Mouse (Mus musculus) retina, postnatal 7 days (tissue): ENCODE data around the gene Agpat2.

Experiments used
- DNase-seq: peaks from one replicate; pipeline ENCODE4 v3.0.0-alpha.2; 2012; ENCODE audit warnings: low read depth, low spot score

Gene Agpat2

DNA sequence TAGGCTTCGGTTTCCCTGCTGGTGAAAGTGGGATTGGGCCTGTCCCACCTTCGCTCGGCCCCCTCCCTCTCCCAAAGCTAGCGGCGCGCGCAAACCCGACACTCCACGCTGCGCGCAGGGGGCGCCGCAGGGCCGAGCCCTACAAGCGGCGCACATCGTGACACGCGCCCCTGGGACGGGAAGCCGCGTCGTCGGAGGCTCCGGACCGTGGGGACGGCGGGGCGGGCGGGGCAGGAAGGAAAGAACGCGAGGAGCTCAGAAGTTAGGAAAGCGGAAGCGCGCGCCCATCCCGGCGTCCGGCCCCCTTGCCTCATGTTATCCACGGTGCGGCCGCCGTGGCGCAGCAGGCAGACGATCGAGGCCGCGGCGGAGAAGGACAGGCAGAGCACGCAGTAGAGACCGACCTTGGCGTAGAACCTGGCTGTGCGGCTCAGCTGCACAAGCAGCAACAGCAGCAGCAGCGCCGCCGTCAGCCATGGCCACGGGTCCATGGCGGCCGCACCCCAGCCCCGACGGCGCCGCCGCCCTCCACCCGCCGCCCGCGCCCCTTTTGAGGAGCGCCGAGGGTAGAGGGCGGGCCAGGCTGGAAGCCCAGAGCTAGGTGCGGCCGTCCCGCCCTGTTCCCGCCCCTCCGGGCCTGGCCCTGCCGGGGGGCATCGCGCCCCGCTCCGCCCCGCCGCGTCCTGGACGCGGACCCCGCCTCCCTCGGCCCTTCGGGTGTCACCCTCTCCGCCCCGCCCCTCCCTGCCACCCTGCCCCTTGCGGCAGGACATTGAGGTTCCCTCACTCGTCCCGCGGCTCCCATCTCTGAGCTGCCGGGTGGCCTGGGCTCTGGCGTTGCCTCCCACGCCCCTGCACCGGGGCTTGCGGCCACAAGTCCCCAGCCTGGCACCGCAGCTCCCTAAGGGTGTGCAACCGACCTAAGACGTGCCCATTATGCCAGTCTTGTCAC lies at the start of gene Agpat2:
Agpat2 (minus strand) TSS at position 698 of the 952 bp plus-strand sequence.
- DNase-seq = no peak

DNA sequence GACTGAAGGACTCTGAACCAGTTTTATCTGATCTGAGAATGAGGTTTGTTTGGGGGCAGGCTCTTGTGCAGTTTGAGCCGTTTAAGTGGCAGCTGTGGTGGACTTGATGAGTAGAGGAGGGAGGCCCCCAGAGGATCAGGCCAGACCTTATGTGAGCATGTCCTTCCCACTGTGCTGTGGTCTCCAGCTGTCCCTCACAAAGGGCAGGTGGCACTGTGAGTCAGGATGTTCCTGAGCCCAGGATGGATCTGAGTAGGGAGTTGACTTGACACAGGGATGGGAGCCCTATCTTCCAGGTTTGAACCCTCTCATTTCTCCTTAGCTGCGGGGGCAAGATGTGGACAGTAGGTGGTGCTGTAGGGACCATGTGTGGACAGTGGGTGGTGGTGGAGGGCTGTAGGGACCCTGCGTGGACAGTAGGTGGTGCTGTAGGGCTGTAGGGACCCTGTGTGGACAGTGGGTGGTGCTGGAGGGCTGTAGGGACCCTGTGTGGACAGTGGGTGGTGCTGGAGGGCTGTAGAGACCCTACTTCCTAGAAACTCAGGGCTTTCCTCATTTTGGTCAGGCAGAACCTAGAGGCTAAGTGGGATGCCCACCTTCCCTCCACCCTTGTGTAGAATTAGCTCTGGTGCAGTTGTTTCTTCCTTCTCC lies 42.6 kb upstream of the Agpat2 start:
- DNase-seq = peak; percentile 89

DNA sequence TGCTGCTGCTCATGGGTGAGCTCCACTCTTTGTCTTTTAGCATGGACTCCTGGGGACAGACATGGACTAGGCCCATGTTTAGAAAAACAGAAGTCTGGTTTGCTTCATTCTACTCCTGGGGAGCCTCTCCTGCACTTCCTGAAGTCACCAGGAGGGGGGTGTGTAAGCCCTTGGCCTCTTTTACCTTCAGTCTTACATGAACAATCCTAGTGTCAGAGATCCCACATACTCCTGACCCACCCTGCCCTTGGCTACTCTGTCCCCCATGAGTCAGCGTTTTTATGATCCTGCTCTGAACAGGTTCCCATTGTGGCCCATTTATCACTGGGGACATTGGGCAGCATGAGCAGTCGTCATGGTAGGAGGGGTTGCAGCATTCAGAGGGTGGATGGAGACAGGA lies 39.7 kb upstream of the Agpat2 start:
- DNase-seq = no peak

DNA sequence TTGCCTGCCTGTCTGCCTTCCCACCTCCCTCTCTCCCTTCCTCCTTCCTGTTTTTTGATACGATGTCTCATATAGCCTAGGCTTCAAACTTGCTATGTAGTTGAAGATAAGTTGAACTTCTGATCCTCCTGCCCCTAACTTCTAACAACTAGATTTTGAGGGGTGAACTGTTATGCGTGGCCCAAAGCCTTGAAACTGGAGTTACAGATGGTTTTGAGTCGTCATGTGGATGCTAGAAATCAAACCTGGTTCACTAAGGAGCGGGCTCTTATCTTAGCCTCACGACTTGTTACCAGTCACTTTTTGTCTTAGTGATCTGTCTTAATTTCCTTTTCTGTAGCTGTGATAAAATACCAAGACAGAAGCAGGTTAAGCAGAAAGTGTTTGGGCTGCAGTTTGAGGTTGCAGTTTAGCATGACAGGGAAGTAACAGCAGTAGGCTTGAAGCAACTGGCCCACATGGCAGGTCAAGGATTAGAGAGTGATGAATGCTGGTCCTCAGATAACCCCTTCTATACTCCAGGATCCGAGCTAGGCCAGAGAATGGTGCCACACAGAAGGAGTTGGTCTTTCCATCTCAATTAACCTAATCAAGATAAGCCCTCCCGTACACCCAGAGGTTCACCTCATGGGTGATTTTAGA lies 36.9 kb upstream of the Agpat2 start:
- no peak for DNase-seq

DNA sequence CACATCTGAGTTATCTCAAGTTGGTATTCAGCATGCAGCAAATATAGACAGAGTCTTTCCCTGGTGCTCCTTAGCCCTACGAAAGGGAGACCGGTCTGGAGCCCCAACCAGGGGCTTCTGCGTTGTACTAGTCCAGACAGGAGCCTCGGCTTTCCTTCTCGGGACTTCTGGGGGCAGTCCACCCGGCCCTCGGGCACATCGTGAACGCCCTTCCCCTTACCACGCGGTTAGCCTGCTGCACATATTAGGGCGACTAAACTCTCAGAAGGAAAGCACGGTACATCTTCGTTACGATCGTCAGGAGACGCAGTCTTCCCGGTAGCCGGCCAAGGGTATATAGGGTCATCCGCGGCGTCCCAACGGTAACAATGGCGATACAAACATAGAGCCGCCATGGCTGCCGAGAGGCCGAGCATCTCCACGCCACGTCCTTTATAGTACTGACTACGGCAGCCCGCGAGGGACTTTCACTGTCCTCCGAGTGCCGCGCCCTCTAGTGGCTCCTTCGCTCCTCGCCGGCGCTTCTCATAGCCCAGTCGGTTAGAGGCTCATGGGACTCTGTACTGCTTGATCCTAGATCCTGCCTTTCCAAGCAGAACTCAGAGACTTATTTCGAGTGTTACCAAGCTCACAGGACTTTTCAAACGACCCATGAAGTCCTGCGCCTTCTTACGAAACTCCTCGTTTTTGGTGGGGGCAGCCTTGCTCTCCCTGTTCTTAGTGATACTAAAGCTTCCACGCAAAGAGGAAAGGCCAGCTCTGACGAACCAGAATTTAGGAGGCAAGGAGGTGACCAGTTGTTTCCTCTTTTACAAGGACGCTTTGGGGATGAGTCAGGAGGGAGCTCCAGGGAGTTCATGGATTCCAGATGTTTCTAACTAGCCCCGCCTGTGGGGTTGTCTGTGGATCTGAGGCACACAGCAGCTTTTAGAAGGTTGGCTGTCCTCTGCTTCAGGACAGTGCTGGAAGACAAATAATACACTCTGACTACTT lies 35.9 kb upstream of the Agpat2 start:
- DNase-seq = peak; percentile 97

DNA sequence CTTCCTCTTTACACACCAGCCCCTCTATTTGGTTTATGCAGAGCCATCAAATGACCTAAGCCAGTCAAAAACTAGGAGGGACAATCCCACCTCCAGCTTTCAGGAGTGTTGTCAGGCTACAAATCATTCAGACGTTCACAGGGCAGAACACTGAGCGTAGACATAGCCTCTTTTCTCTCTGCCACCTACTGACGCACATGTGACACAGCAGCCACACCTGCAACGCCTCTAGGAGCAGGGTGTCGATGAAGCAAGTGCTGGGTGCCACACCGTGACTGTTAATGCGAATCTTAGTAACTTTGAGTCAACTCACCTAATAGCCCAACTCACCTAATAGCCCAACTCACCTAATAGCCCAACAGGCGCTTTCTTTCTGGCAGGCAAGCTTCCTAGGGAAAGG lies 34.9 kb upstream of the Agpat2 start:
- DNase-seq = no peak

DNA sequence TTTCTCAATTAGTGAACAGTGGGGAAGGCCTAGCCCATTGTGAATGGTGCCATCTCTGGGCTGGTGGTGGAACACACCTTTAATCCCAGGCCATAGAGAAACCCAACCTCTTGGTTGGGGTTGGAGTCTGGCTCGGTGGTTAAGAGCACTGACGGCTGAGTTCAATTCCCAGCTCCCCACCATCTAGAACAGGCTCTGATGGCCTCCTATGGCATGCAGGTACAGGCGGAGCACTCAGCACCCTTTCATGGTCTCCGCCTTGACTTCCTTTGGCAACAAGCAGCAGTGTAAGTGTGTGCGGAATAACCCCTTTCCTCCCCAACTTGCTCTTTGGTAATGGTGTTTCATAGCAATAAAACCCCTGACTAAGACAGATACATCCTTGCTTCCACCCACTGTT lies 34.4 kb upstream of the Agpat2 start:
- no peak for DNase-seq

DNA sequence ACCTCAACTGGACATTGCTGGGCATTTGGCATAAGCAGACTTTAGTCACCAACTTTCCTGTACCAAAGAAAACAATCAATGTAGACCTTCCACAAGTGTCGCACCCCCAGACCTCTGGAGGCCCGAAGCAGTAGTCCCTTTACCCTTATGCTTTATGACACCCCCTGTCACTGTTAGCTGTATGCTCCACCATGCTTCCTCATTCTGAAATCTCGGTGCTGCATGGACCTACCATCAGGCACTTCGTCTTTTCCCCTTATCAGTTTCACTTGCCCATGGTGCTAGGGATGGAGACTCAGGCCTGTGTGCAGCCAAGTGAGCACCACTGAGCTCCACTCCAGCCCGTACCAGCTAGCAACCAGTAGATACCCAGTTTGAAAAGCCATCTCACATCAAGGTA lies 33.8 kb upstream of the Agpat2 start:
- DNase-seq = no peak

DNA sequence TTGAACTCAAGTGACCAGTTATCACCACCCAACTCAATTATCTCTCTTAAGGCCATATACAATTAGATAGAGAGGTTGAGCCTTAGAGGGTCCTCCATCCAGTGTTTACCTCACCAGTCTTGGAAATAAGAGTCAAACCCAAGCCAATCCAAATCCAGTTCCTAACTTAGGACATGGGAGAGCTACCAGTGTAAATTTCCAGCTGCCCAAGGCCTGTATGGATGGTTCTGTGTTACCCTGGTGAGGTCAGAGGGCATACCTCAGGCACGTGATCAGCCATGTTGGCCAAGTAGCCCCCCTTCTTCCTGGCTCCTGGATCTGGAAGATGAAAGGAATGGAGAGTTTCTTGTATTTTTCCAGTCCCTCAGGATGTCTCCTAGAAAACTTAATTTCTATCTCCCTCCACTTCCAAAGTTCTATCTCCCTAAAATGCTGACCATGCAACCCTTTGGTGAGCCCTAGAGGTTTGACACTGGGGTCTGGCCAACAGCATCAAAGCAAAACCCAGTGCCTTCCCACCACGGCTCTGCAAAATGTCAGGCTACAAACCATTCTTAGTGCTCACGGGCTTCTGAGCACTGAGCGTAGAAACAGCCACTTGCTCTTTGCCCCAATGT lies 33.2 kb upstream of the Agpat2 start:
- DNase-seq = no peak

DNA sequence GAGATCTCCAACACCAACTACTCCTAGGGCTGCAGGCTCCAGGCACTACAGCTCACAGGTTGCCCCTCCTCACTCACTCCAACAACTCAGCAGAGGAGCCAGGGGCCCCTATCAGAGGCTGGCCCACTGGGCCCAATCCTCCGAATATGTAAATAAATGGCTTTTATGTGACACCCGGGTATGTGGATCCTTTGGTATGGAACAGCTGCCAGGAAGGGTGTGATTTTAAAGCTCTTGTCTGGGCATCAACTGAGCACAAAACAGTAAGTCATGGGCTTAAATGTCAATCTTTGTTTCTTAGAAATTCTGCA lies 32.1 kb upstream of the Agpat2 start:
- DNase-seq = no peak

DNA sequence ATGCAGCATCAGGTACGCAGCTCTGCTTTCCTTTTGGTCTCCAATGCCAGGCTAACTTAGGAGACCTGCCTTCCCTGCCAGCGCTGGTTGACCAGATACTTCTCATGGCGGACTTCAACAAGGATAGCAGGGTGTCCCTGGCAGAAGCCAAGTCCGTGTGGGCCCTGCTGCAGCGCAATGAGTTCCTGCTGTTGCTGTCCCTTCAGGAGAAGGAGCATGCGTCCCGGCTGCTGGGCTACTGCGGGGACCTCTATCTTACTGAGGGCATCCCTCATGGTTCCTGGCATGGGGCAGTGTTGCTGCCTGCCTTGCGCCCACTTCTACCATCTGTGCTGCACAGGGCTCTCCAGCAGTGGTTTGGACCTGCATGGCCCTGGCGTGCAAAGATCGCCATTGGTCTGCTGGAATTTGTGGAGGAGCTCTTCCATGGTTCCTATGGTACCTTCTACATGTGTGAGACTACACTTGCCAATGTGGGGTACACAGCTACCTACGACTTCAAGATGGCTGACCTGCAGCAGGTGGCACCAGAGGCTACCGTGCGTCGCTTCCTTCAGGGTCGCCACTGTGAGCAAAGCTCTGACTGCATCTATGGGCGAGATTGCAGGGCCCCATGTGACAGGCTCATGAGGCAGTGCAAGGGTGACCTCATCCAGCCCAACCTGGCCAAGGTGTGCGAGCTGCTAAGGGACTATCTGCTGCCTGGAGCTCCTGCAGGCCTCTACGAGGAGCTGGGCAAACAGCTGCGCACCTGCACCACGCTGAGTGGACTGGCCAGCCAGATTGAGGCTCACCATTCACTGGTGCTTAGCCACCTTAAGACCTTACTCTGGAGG lies 31.5 kb upstream of the Agpat2 start:
- DNase-seq = no peak

DNA sequence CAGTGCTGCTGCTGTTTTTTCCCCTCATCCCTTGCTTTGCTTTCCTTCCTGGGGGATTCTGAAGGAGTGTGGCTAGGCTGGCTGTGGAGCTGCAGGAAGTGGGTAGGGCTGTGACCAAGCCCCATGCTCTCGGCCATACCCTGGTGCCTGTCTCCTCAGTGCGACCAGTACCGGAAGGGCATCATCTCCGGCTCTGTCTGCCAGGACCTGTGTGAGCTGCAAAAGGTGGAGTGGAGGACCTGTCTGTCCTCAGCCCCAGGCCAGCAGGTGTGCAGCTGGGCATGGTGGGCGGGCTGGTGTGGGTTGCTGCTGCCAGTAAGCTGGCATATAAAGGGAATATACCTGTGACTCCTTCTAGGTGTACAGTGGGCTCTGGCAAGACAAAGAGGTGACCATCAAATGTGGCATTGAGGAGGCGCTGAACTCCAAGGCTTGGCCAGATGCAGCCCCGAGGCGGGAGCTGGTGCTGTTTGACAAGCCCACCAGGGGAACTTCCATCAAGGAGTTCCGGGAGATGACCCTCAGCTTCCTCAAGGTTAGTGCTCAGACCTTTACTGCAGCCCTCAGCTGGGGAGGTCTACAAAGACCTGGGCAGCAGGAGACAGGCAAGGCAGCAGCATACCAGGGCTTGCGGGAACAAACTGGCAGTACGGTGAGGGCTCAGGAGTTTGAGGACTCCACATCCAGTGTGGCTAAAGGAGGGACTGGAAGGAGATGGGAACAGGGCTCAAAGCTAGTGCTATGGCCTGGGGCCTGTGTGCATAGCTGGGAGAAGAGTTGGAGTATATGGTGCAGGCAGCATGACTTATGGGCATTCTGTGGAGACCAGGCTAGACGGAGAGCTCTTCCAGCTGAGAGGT lies 30.6 kb upstream of the Agpat2 start:
- DNase-seq = no peak

DNA sequence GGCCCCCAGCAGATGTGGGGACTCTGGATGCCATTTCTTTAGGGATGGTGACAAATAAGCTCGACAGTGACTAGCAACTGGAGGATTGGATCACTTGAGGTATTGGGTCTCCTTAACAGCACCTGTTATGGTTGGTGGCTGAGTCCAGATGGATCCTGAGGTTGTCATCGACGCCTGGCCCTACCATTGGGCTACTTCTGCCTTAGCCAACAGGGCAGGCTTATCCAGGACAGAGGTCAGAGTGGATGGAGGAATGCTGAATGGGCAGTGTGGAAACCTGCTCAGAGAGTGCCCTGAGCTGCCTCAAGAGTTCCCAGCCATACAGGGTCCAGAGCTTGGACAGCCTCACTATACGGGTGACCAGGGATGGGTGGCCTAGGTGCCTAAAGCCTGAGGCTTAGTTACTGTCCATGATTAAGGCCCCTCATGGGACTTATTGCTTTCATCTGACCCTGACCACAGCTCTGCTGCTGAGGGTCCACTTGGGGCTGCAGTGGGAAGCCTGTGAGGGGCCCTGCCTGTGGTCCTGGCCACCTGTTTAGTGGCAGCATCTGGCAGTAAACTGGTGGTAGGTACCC lies 29.8 kb upstream of the Agpat2 start:
- no peak for DNase-seq

DNA sequence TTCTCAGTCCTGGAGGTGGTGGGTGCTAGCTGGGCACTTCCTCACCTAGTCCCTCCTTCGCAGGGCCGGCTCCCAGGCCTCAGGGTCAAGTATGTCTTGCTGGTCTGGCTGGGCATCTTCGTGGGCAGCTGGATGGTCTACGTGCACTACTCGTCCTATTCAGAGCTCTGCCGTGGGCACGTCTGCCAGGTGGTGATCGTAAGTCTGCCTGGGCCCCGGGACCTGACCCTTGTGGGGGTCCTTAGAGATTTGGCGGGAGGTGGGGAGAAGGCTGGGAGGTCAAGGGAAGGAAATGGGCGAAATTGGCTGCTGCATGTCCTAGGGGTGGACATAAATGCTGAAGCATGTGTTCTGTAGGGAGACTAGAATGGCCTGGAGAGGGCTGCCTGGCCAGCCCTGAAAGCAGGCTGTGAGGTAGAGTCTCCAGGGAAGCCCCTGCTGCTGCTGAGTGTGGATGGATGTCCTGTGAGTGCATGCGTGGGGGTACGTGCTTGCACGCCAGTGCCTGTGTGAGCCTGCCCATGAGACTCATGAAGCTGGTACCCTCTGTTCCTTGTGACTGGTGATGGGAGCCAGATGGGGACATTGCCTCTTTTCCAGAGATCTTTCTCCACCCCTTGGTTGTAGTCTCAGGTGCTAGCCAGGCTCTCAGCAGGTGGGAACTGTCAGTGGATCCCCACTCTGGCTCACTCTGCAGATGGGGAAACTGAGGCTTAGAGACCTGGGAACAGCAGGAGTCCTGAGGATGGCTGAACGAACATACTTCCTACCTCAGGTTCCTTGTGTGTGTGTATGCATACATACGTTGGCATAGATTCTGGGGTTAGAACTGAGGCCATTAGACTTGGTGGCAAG lies 28.6 kb upstream of the Agpat2 start:
- DNase-seq = no peak

DNA sequence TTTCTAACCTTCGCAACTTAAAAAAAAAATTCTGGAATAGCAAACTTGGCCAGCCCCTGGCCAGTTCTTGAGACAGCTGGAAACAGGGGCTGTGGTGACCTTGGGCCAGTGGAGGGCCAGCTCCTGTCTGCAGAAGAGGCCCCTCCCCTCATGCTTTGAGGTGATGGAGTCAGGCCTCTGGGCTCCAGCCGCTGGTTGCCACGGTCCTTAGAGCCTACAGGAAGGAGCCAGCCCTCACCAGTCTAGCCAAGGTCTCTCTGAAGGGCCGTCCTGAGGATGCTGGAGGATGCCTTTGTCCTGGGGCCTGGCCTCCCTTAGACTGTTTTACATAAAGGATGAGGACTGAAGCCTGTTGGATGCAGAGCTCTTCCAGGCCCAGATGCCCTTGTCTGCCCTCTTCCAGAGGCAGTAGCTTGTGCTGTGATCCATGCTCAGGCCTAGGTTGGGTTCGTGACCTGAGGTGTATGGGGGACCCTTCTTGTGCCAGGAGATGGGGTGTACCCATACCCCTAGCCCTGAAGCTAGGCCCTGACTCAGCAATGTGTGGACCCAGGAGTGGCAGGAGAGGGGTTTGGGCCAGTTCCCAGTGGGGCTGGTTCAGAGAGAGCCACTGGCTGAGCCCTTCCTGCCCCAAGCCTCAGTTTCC lies 24.7 kb upstream of the Agpat2 start:
- no peak for DNase-seq

DNA sequence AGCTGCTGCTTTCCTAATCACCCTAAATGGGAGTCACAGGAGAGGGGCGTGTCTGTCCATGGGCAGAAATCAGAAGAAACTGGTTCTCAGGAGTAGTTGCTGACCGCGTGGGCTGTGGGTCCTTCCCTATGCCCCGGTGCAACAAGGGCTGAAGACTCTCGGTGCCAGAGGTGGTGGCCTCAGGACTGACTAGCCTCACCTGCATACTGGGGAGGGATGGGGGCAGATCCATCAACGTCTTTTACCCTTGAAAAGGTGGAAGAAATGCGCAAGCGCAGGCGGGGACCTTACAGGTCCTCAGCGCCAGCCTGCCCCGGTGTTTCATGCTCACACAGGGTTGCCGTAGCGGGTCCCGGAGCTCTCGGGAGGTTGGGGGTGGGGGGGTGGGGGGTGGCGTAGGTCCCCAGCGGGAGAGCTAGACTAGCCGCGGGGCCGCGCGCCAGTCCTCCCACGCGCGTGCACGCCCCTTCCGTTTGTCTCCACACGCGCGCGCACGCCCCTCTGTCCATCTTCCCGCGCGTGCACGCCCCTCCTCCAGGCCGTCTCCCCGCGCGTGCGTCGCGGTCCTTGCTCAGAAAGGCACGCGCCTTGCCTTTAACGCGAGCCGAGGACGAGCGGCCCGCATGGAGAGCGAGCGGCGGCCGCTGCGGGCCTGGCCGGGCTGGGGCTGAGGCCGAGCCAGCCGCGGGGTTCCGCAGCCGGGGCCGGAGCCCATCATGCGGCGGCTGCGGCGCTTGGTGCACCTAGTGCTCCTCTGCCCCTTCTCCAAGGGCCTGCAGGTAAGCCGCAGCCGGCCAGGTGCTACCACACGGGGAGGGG lies 23.9 kb upstream of the Agpat2 start, which contains the start of gene Fam69b:
Fam69b (plus strand) TSS at position 537 of the 819 bp plus-strand sequence.
- peak; percentile 62 for DNase-seq
